Mouse (Mus musculus): ENCODE measurements around the gene Dync1h1.

- TF ChIP-seq CTCF (IDR thresholded peaks at IDR 0.05; ENCODE audit: insufficient read depth, low read depth, low read length) (no peak), POLR2A (IDR thresholded peaks at IDR 0.05; ENCODE audit: insufficient read depth, low read depth, low read length) (no peak)
Observed at GRCm38 (mm10) chr12:110599791-110600190, 1.5 kb upstream of the Dync1h1 start.
